In the genomic region with DNA sequence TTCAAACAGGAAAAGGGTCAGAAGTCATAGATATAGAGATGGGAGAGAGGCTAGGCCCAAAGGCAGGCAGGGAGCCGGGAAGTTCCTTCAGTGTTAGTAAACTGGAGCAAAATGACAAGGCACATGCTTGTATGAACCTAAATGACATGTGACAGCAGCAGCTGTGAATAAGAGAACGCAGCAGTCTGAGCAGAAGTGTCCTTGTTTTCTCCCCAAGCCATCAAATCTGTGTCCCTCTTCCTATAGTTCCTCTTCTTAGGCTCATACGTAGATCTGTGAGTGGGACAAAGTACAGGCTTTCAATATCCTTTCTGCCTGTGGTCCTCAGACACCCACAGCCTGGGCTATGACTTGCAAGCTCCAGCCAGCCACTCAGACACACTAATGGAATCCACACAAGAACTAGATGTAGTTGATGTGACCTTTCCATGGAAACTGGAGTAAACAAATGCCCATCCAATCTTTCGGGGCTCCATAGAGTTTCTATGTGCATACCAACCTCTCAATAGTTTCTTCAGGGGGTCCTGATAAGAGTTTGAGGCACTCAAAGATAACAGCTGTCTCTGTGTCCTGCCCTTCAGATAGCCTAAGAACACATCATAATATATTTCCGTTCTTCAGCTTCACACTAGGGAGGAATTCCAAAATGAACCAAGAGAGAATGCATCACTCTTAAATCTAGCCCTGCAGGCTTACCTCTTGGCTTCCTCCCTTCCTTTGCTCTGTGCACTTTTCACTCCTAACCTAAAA, we compare ENCODE assay signal across 23 mouse cellular contexts. TPM values are rescaled to one million over a fixed set of nuclear protein-coding genes. Genes with fewer than 3 reads are reported as not detected.
DNase-seq lines count a peak whose midpoint lies in the region; ATAC-seq lines count a peak whose summit lies in the region.
"Had no signal": no experiment of that assay in that cellular context is flagged by ENCODE, and none has a peak within 500 bp of the region (broad histone marks: within the 10 kb centered on the region; RNA-seq: fewer than 3 reads in every experiment).

No protein-coding gene starts in this region.

- H3K27me3 ChIP-seq in heart, embryonic 10.5 days (ENCODE audit: insufficient read depth, poor library complexity, severe bottlenecking) = no peaks in the 10 kb centered on the region
- H3K27me3 ChIP-seq in liver, embryonic 11.5 days (replicated peaks; ENCODE audit: control insufficient read depth, insufficient read depth, low read length) = no peaks in the 10 kb centered on the region
- no peaks in the 10 kb centered on the region for H3K27me3 ChIP-seq in liver, embryonic 12.5 days (replicated peaks)
- no peaks in the 10 kb centered on the region for H3K27me3 ChIP-seq in liver, embryonic 16.5 days (ENCODE audit: control insufficient read depth, insufficient read depth, low read depth, low read length)

- peak overlapping the region; percentile 56; the same call in 1 of the 2 replicates for H3K27ac ChIP-seq in heart, embryonic 10.5 days
- no peak overlapping the region for H3K27ac ChIP-seq in liver, embryonic 11.5 days (ENCODE audit: low read depth, low read length)
- peak overlapping the region; percentile 71 for H3K27ac ChIP-seq in liver, embryonic 12.5 days
- H3K27ac ChIP-seq in liver, embryonic 16.5 days (ENCODE audit: low read length) = peak overlapping the region; percentile 65
- H3K27ac ChIP-seq: forebrain, embryonic 10.5 days; hindbrain, embryonic 12.5 days; layer of hippocampus, adult 2 months; limb, embryonic 10.5 days; neural tube, embryonic 15.5 days had no signal

- no peak overlapping the region for H3K4me3 ChIP-seq in heart, embryonic 10.5 days
- no peak overlapping the region for H3K4me3 ChIP-seq in liver, embryonic 11.5 days (ENCODE audit: low read depth, low read length)
- no peak overlapping the region for H3K4me3 ChIP-seq in liver, embryonic 12.5 days
- H3K4me3 ChIP-seq in liver, embryonic 16.5 days (ENCODE audit: low read depth, low read length) = peak overlapping the region; percentile 11; the same call in 1 of the 2 replicates
- H3K4me3 ChIP-seq: forebrain, embryonic 10.5 days; hindbrain, embryonic 12.5 days; layer of hippocampus, adult 2 months; limb, embryonic 10.5 days; neural tube, embryonic 15.5 days had no signal

- H3K9ac ChIP-seq in liver, embryonic 11.5 days (ENCODE audit: low read depth, low read length) = no peak overlapping the region
- peak overlapping the region; percentile 40; the same call in 1 of the 2 replicates for H3K9ac ChIP-seq in liver, embryonic 12.5 days
- H3K9ac ChIP-seq in liver, embryonic 16.5 days (ENCODE audit: low read depth, low read length) = peak overlapping the region; percentile 8; the same call in 1 of the 2 replicates
- H3K9ac ChIP-seq: forebrain, postnatal 0 days; hindbrain, embryonic 12.5 days; neural tube, embryonic 15.5 days had no signal

- H3K4me1 ChIP-seq in heart, embryonic 10.5 days = peaks cover 23% of the 10 kb centered on the region
- peaks cover 17% of the 10 kb centered on the region for H3K4me1 ChIP-seq in liver, embryonic 11.5 days (replicated peaks; ENCODE audit: control insufficient read depth, insufficient read depth, low read length)
- H3K4me1 ChIP-seq in liver, embryonic 12.5 days = peaks cover 92% of the 10 kb centered on the region
- H3K4me1 ChIP-seq in liver, embryonic 16.5 days (ENCODE audit: control insufficient read depth, low read depth, low read length) = peaks cover 59% of the 10 kb centered on the region

- no peaks in the 10 kb centered on the region for H3K9me3 ChIP-seq in heart, embryonic 10.5 days
- no peaks in the 10 kb centered on the region for H3K9me3 ChIP-seq in liver, embryonic 11.5 days (ENCODE audit: control insufficient read depth, low read length)
- H3K9me3 ChIP-seq in liver, embryonic 12.5 days (replicated peaks) = no peaks in the 10 kb centered on the region
- H3K9me3 ChIP-seq in liver, embryonic 16.5 days (replicated peaks; ENCODE audit: control insufficient read depth, low read length) = no peaks in the 10 kb centered on the region
- H3K9me3 ChIP-seq: forebrain, embryonic 10.5 days; hindbrain, embryonic 12.5 days; limb, embryonic 10.5 days; neural tube, embryonic 15.5 days had no signal

- no peaks in the 10 kb centered on the region for H3K36me3 ChIP-seq in heart, embryonic 10.5 days
- no peaks in the 10 kb centered on the region for H3K36me3 ChIP-seq in liver, embryonic 11.5 days (ENCODE audit: control insufficient read depth, insufficient read depth, low read length)
- H3K36me3 ChIP-seq in liver, embryonic 12.5 days = 0 out of 2 replicates have a peak, but pooled peaks cover 3% of the 10 kb centered on the region
- no peaks in the 10 kb centered on the region for H3K36me3 ChIP-seq in liver, embryonic 16.5 days (ENCODE audit: control insufficient read depth, insufficient read depth)
- H3K36me3 ChIP-seq: forebrain, embryonic 10.5 days; hindbrain, embryonic 12.5 days; limb, embryonic 10.5 days; neural tube, embryonic 15.5 days had no signal

- 0 out of 2 replicates have a peak overlapping the region, but pooled peaks have one; percentile 1 for H3K4me2 ChIP-seq in liver, embryonic 11.5 days
- peak overlapping the region; percentile 48 for H3K4me2 ChIP-seq in liver, embryonic 12.5 days
- peak overlapping the region; percentile 45 for H3K4me2 ChIP-seq in liver, embryonic 16.5 days (ENCODE audit: low read depth, low read length)
- H3K4me2 ChIP-seq: hindbrain, embryonic 12.5 days; neural tube, embryonic 15.5 days had no signal

- peak; percentile 58 for ATAC-seq in liver, embryonic 11.5 days (replicated peaks; ENCODE audit: low FRiP score)
- ATAC-seq in liver, embryonic 12.5 days = peak; percentile 62
- ATAC-seq in liver, embryonic 16.5 days (ENCODE audit: low read depth) = peak; percentile 27
- ATAC-seq: forebrain, postnatal 0 days; midbrain, embryonic 16.5 days had no signal

- DNase-seq in heart, embryonic 10.5 days (ENCODE audit: low spot score) = no peak
- DNase-seq in heart, postnatal 14 days = no peak
- no peak for DNase-seq in liver, embryonic 11.5 days (ENCODE audit: low spot score)
- no peak for DNase-seq in liver
- DNase-seq in ovary, adult 18-20 months (ENCODE audit: low spot score) = no peak
- DNase-seq: adrenal gland, postnatal 25 days; cerebellum, adult 11-12 months; cerebellum, postnatal 25 days; embryo, embryonic 11 days; forebrain, postnatal 0 days; kidney, adult 8-10 months; kidney, postnatal 14 days; lung, postnatal 10 days; right cerebral cortex, postnatal 25 days; thymus, adult 2 months had no signal

- intact Hi-C loops in heart, postnatal 14 days (cut with DNase I) = no loop called here

- 49% methylated on average over 5 of the region's 5 CpGs for WGBS in heart, embryonic 10.5 days
- WGBS in liver, embryonic 11.5 days = 58% methylated on average over 5 of the region's 5 CpGs
- WGBS in liver, embryonic 12.5 days (ENCODE audit: insufficient replicate concordance) = 43% methylated on average over 5 of the region's 5 CpGs
- WGBS in liver, embryonic 16.5 days (ENCODE audit: insufficient replicate concordance) = 45% methylated on average over 5 of the region's 5 CpGs

RNA-seq across cellular contexts. Expression of a gene that starts 5.1 kb away (rescaled TPM):
- 10.2 and 15.4 TPM in 2 replicates for polyA plus RNA-seq in heart, embryonic 10.5 days (2016; fragmentation: Nextera tagmentation; extraction: Ambion mirVana)
- total RNA-seq in heart, postnatal 14 days (2021) = 10 to 100 TPM; 28.8 to 32.4 TPM
- 13.2 and 19.0 TPM in 2 replicates for polyA plus RNA-seq in liver, embryonic 11.5 days (2014; fragmentation: Nextera tagmentation; extraction: Ambion mirVana)
- polyA plus RNA-seq in liver, embryonic 12.5 days (2016; fragmentation: Nextera tagmentation; extraction: Ambion mirVana) = 24.1 and 26.5 TPM in 2 replicates
- 23.8 and 26.8 TPM in 2 replicates for polyA plus RNA-seq in liver, embryonic 16.5 days (2015; fragmentation: Nextera tagmentation; extraction: Ambion mirVana)
